Mouse (Mus musculus) midbrain, embryonic 11.5 days (tissue): ENCODE measurements around the gene Gpr160. TPM values are rescaled to one million over a fixed set of nuclear protein-coding genes. Genes with fewer than 3 reads are reported as not detected.

Source experiments
- ATAC-seq: fragments of 200-750 bp; cut with Nextera tagmentation; 2 replicates; pipeline ENCODE4 v1.8.0; 2017; ENCODE audit warnings: moderate TSS enrichment, moderate library complexity; ENCODE audit not compliant: low FRiP score
- DNase-seq: peaks from one replicate; pipeline ENCODE4 v3.0.0; 2015; ENCODE audit warnings: low spot score; ENCODE audit errors: missing footprints
- H3K27ac ChIP-seq: fragments of 300-500 bp; sonication (generic); 2 replicates; pipeline ENCODE4 v1.5.1; 2014; ENCODE audit warnings: low read depth, low read length
- H3K27me3 ChIP-seq: fragments of 300-500 bp; sonication (generic); 2 replicates; pipeline ENCODE4 v1.6.1; 2014; ENCODE audit warnings: mild to moderate bottlenecking, low read length, moderate library complexity, mixed read lengths; ENCODE audit not compliant: control insufficient read depth, insufficient read depth
- H3K36me3 ChIP-seq: fragments of 300-500 bp; sonication (generic); 2 replicates; pipeline ENCODE4 v1.6.1; 2014; ENCODE audit warnings: mild to moderate bottlenecking, low read length, moderate library complexity, mixed read lengths; ENCODE audit not compliant: control insufficient read depth, insufficient read depth
- H3K4me1 ChIP-seq: fragments of 300-500 bp; sonication (generic); 2 replicates; pipeline ENCODE4 v1.6.1; 2014; ENCODE audit warnings: low read length; ENCODE audit not compliant: control insufficient read depth, insufficient read depth
- H3K4me2 ChIP-seq: fragments of 300-500 bp; sonication (generic); 2 replicates; pipeline ENCODE4 v1.6.1; 2014; ENCODE audit warnings: mild to moderate bottlenecking, moderate library complexity
- H3K4me3 ChIP-seq: fragments of 300-500 bp; sonication (generic); 2 replicates; pipeline ENCODE4 v1.5.1; 2014; ENCODE audit warnings: low read depth, low read length
- H3K9ac ChIP-seq: fragments of 300-500 bp; sonication (generic); 2 replicates; pipeline ENCODE4 v1.6.1; 2014; ENCODE audit warnings: low read length
- H3K9me3 ChIP-seq: fragments of 300-500 bp; sonication (generic); 2 replicates; pipeline ENCODE4 v1.6.1; 2016; ENCODE audit warnings: low read length; ENCODE audit not compliant: control insufficient read depth
- WGBS: fragments of 180-500 bp; shearing (Covaris S2); extraction: QIAGEN DNeasy Blood & Tissue Kit; methylation state at CpG from one replicate; pipeline ENCODE4 v1.1.7; 2014; 5-methylcytosine and 5-hydroxymethylcytosine counted together
- polyA plus RNA-seq: library from polyadenylated mRNA; unstranded; fragments of >200 nt; fragmentation: Nextera tagmentation; extraction: Ambion mirVana; gene quantifications from 2 replicates; pipeline ENCODE4 v1.2.1, GENCODE M21; 2014

Gpr160 gene
- polyA plus RNA-seq = 1.1 TPM in 2 replicates

DNA sequence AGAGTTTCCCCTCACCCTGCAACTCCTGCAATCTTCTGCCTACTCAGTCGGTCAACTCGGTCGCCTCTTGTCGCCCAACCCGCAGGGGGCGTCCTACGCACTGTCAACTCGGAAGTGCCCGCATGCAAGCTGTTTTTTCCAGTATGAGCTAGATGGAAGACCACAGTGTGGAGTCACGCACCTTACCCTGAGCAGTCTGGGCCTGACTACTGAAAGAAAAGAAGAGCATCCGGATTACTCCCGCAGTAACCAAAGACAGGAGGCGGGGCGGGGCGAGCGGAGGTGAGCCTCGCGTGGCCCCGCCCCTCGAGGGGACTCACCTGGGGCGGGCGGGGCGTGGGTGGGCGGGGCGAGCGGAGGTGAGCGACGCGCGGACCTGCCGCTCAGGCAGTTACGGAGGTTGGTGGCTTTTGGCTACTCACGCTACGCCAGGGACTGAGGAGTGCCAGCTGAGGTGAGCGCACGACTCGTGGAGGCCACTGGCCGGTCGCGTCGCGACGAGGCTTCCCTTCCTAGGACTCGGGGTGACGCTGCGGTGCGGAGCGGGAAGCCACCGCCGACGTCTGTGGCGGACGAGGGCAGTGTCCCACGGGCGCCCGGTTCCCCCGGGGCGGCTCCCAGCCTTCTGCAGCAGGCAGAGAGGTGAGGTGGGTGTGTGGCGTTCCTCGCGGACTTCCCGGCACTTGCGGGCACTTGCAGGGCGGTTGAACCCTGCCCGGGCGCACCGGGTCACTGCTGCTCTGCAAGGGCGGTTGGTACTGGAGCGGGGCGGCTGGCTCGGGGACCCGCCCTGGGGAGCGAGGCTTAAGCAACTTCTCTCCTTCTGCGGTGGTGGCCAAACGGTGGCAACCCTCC is at the start of gene Gpr160:
Gene Gpr160, plus strand, starts transcription at position 347 of the 855 bp plus-strand sequence.
- under 1% methylated on average over 74 of the region's 75 CpGs for WGBS
- ATAC-seq (peak; percentile 70; the same call in 1 of the 2 replicates), DNase-seq (peak; percentile 88)
- H3K9ac ChIP-seq = peak within 1 kb of the TSS; percentile 49
- no peaks in the 10 kb centered on the region for H3K4me1 ChIP-seq
- H3K4me2 ChIP-seq = peak within 1 kb of the TSS; percentile 73
- H3K9me3 ChIP-seq = no peaks in the 10 kb centered on the region
- H3K36me3 ChIP-seq = no peaks in the 10 kb centered on the region
- H3K27me3 ChIP-seq = peaks cover 16% of the 10 kb centered on the region
- no peak within 1 kb of the TSS for H3K27ac ChIP-seq
- peak within 1 kb of the TSS; percentile 38 for H3K4me3 ChIP-seq

DNA sequence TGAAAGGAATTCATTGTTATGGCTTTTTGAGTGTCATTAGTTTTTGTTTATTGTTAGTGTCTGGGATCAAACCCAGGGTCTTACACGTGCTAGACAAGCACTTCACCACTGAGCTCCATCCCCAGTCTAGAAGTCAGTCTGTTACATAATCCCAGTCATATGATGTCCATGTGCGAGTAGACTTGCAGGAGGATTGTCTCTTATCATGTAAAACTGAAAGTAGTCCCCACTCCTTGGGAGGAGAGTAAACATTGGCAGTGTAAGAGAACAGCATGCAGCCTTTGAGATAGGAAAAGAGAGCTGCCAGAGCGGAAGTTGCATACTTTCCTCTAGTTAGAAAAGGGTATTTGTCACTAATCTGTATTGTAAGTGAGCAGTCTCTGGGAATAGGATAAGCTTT is 42.9 kb upstream of the Gpr160 start:
- Histone ChIP-seq H3K9me3 (no peaks in the 10 kb centered on the region), H3K4me2 (no peak overlapping the region), H3K27ac (no peak overlapping the region), H3K4me3 (no peak overlapping the region), H3K36me3 (peaks cover 12% of the 10 kb centered on the region; the same call in 1 of the 2 replicates), H3K4me1 (no peaks in the 10 kb centered on the region), H3K27me3 (no peaks in the 10 kb centered on the region), H3K9ac (no peak overlapping the region)
- ATAC-seq (no peak), DNase-seq (no peak)
- WGBS = 77% methylated on average over 3 of the region's 3 CpGs

DNA sequence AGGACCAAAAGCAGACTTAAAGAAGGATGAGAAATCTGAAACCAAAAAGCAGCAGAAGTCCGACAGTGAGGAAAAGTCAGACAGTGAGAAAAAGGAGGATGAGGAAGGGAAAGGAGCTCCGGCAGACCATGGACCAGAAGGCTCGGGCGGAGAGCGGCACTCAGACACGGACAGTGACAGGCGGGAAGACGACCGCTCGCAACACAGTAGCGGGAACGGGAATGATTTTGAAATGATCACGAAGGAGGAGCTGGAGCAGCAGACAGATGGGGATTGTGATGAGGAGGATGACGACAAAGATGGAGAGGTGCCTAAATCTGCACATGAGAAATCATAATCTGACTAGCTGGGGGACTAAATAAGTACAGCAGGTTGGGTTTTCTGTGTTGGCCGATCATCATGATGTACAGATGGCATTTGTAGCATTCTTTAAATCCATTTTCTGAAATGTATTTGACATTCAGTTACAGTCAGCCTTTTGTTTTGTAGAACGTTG is 37.1 kb upstream of the Gpr160 start:
- Histone ChIP-seq H3K27ac (no peak overlapping the region), H3K9ac (no peak overlapping the region), H3K4me2 (no peak overlapping the region), H3K4me1 (no peaks in the 10 kb centered on the region), H3K27me3 (no peaks in the 10 kb centered on the region), H3K4me3 (no peak overlapping the region), H3K9me3 (no peaks in the 10 kb centered on the region), H3K36me3 (peaks cover 17% of the 10 kb centered on the region; the same call in 1 of the 2 replicates)
- 94% methylated on average over 16 of the region's 16 CpGs for WGBS
- ATAC-seq (no peak), DNase-seq (no peak)

DNA sequence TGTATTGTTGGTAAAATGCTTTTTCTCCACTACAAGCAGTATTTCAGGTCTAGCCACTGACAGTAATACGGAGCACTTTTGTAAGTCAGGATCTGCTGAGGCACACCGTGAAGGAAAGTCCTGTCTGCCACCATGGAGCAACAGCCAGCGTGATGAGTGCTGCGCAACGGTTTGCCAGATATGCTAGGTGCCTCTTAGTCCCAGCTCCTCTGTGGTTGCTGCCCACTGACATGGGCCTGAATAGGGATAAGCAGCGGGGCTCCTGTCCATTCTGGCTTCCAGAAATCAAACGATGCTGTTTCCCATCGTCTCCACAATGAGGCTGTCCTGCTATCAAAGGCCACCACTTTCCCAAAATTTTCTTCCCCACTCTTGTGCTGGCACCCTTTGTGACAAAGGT is 33.6 kb upstream of the Gpr160 start:
- H3K27me3 ChIP-seq = no peaks in the 10 kb centered on the region
- WGBS = 93% methylated on average over 8 of the region's 8 CpGs
- ATAC-seq (no peak), DNase-seq (no peak)
- H3K4me2 ChIP-seq = no peak overlapping the region
- no peak overlapping the region for H3K9ac ChIP-seq
- no peak overlapping the region for H3K4me3 ChIP-seq
- H3K36me3 ChIP-seq = peaks cover 17% of the 10 kb centered on the region; the same call in 1 of the 2 replicates
- no peaks in the 10 kb centered on the region for H3K4me1 ChIP-seq
- H3K9me3 ChIP-seq = no peaks in the 10 kb centered on the region
- no peak overlapping the region for H3K27ac ChIP-seq

DNA sequence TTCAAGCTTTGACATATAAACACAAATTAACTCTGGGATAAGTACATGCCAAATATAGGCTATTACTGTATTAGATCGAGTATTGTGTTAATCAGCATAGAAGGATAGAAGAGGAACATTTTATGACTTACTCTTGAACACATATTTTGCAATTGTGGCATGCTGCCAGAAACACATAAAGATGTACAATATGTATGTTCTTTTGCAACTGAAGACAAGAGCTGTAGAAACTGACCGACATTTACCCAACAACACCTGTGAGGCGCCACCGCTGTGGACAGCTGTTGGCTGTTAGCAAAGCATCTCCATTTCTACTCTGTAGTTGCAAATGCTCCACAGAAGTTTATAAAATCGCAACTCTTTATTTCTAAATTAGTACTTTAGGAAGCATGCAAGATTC is 29.7 kb upstream of the Gpr160 start:
- no peak overlapping the region for H3K27ac ChIP-seq
- DNase-seq = no peak
- no peak overlapping the region for H3K4me3 ChIP-seq
- no peaks in the 10 kb centered on the region for H3K4me1 ChIP-seq
- peaks cover 6% of the 10 kb centered on the region; the same call in 1 of the 2 replicates for H3K36me3 ChIP-seq
- H3K9me3 ChIP-seq = no peaks in the 10 kb centered on the region
- H3K9ac ChIP-seq = no peak overlapping the region
- no peak overlapping the region for H3K4me2 ChIP-seq
- H3K27me3 ChIP-seq = no peaks in the 10 kb centered on the region
- no peak for ATAC-seq
- 92% methylated on average over 5 of the region's 5 CpGs for WGBS

DNA sequence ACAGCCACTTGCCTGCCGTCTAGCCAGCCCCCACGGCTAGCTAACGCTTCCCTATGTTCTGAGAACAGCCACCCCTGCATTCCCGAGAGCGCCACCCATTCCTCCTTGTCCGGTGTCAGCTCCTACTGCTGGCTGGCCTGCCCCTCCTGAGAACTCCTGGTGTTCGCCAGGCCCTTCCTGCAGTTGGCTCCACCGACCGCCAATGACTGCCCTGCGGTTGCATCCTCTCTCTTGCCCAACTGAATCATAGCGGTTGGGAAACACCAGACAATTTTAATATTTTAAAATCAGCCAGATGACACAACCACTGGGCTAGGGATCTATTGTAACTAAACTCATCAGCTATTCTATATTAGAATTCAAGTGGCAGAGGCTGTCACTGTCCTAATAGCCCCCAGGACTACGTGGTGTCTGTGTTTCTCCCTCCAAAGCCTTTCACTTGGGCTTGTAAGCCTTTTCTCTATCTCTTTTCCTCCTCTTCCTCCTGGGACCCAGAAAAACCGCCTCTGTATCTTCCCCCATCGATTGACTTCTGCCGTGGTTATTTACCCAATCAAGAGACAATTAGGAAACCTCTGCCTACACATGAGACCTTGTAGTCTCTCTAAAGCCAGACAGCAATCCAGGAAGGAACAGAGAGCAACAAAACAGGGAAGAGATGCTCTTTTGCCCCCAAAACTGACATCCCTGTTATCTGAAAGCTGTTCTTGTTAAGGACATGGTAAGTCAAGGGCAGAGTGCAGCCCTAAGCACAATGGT is 23.7 kb upstream of the Gpr160 start:
- WGBS = 79% methylated on average over 15 of the region's 15 CpGs
- no peak overlapping the region for H3K27ac ChIP-seq
- no peak for DNase-seq
- no peak overlapping the region for H3K4me2 ChIP-seq
- H3K4me3 ChIP-seq = no peak overlapping the region
- no peaks in the 10 kb centered on the region for H3K4me1 ChIP-seq
- no peak overlapping the region for H3K9ac ChIP-seq
- H3K9me3 ChIP-seq = no peaks in the 10 kb centered on the region
- H3K36me3 ChIP-seq = no peaks in the 10 kb centered on the region
- ATAC-seq = no peak
- H3K27me3 ChIP-seq = no peaks in the 10 kb centered on the region

DNA sequence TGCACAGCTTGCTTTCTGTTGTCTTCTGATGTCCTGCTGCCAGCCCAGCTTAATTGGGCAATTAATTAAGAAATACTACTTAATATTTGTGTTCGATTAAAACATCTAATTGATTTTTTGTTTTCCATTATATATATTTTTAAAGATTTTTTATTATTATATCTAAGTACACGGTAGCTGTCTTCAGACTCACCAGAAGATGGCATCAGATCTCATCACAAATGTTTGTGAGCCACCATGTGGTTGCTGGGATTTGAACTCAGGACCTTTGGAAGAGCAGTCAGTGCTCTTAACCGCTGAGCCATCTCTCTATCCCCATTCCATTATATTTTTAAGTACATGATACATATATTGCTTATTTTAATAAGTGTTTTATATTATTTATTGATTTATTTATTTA is 22.5 kb upstream of the Gpr160 start:
- DNase-seq = no peak
- ATAC-seq = no peak
- WGBS = 81% methylated on average over 3 of the region's 3 CpGs
- Histone ChIP-seq H3K4me3 (no peak overlapping the region), H3K4me1 (no peaks in the 10 kb centered on the region), H3K4me2 (no peak overlapping the region), H3K9ac (no peak overlapping the region), H3K27ac (no peak overlapping the region), H3K36me3 (no peaks in the 10 kb centered on the region), H3K9me3 (no peaks in the 10 kb centered on the region), H3K27me3 (no peaks in the 10 kb centered on the region)

DNA sequence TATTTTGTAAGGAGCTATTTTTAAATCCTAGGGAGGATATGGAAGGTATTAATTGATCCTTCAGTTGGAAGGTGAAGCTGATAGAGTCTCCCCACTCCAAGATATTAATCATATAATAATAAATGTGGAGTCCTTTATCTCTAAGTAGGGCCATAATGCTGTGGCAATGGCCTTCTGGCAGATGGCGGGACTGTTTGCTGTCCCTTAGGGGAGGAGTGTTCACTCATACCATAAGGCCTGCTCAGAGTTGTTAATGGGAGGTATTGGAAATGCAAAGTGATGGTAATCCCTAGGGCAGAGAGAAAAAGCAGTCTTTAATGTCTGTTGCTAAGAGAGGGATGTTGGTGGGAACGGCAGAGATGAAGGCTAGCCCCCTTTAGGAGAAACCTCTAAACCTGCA is 10.0 kb upstream of the Gpr160 start:
- H3K9me3 ChIP-seq = no peaks in the 10 kb centered on the region
- H3K4me2 ChIP-seq = no peak overlapping the region
- H3K27me3 ChIP-seq = no peaks in the 10 kb centered on the region
- H3K4me3 ChIP-seq = no peak overlapping the region
- 54% methylated on average over 2 of the region's 2 CpGs for WGBS
- DNase-seq = no peak
- ATAC-seq = peak; percentile 58; the same call in 1 of the 2 replicates
- H3K4me1 ChIP-seq = 0 out of 2 replicates have a peak, but pooled peaks cover 2% of the 10 kb centered on the region
- H3K9ac ChIP-seq = no peak overlapping the region
- no peaks in the 10 kb centered on the region for H3K36me3 ChIP-seq
- no peak overlapping the region for H3K27ac ChIP-seq

DNA sequence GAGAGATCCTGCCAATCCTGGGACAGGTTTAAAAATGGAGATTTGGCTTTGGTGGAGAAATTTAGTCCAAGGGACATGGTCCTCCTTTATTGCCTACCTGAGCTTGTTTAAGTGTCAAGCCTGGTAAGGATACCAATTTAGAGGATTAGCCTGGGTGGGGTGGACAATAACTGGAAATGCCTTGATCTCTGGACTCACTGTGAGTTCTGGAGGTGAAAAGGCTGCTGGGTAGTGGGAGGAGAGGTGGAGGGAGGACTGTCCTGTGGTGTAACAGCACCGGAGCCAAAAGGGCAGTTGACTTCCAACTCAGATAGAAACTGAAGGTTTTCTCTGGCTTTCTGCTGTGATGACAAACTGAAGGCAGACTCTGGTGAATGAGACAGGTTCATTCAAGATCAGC is 8.3 kb upstream of the Gpr160 start:
- no peak overlapping the region for H3K4me3 ChIP-seq
- WGBS = 73% methylated on average over 1 of the region's 1 CpGs
- DNase-seq (no peak), ATAC-seq (no peak)
- no peaks in the 10 kb centered on the region for H3K36me3 ChIP-seq
- H3K4me1 ChIP-seq = 0 out of 2 replicates have a peak, but pooled peaks cover 2% of the 10 kb centered on the region
- H3K4me2 ChIP-seq = no peak overlapping the region
- no peak overlapping the region for H3K27ac ChIP-seq
- H3K9me3 ChIP-seq = no peaks in the 10 kb centered on the region
- H3K9ac ChIP-seq = no peak overlapping the region
- H3K27me3 ChIP-seq = no peaks in the 10 kb centered on the region
